Mouse (Mus musculus) stomach, embryonic 15.5 days (tissue): ENCODE data around the gene Fxr1. TPM values are rescaled to one million over a fixed set of nuclear protein-coding genes. Genes with fewer than 3 reads are reported as not detected.

Source experiments
- ATAC-seq: fragments of 200-750 bp; cut with Nextera tagmentation; 2 replicates; pipeline ENCODE4 v1.8.0; 2017; ENCODE audit warnings: low read depth, moderate number of reproducible peaks, moderate TSS enrichment; ENCODE audit not compliant: insufficient read depth, low FRiP score
- H3K27ac ChIP-seq: fragments of 300-500 bp; sonication (generic); 2 replicates; pipeline ENCODE4 v1.5.1; 2015; ENCODE audit warnings: mild to moderate bottlenecking, inconsistent platforms
- H3K27me3 ChIP-seq: fragments of 300-500 bp; sonication (generic); replicated peaks from 2 replicates; pipeline ENCODE4 v1.6.1; 2015; ENCODE audit warnings: inconsistent platforms
- H3K36me3 ChIP-seq: fragments of 300-500 bp; sonication (generic); 2 replicates; pipeline ENCODE4 v1.6.1; 2015; ENCODE audit warnings: inconsistent platforms
- H3K4me1 ChIP-seq: fragments of 300-500 bp; sonication (generic); 2 replicates; pipeline ENCODE4 v1.6.1; 2015; ENCODE audit warnings: inconsistent platforms
- H3K4me2 ChIP-seq: fragments of 300-500 bp; sonication (generic); 2 replicates; pipeline ENCODE4 v1.6.1; 2015; ENCODE audit warnings: mild to moderate bottlenecking, inconsistent platforms
- H3K4me3 ChIP-seq: fragments of 300-500 bp; sonication (generic); replicated peaks from 2 replicates; pipeline ENCODE4 v1.5.1; 2015; ENCODE audit warnings: inconsistent platforms
- H3K9ac ChIP-seq: fragments of 300-500 bp; sonication (generic); 2 replicates; pipeline ENCODE4 v1.6.1; 2015; ENCODE audit warnings: inconsistent platforms
- H3K9me3 ChIP-seq: fragments of 300-500 bp; sonication (generic); 2 replicates; pipeline ENCODE4 v1.6.1; 2016; ENCODE audit warnings: inconsistent platforms
- WGBS: fragments of 180-500 bp; shearing (Covaris S2); methylation state at CpG from one replicate; pipeline ENCODE4 v1.1.7; 2015; 5-methylcytosine and 5-hydroxymethylcytosine counted together
- polyA plus RNA-seq: library from polyadenylated mRNA; unstranded; fragments of >200 nt; fragmentation: Nextera tagmentation; extraction: Ambion mirVana; gene quantifications from 2 replicates; pipeline ENCODE4 v1.2.1, GENCODE M21; 2015

Fxr1 gene
- polyA plus RNA-seq, 1 experiment from 2014 or later = 46.8 TPM

GRCm38 (mm10) chr3:34072726-34073125 is 53.0 kb downstream of the Fxr1 start:
- Histone ChIP-seq H3K9ac (no peak overlapping the region), H3K4me3 (no peak overlapping the region), H3K9me3 (no peaks in the 10 kb centered on the region), H3K36me3 (peaks cover 8% of the 10 kb centered on the region), H3K27ac (no peak overlapping the region), H3K4me1 (no peaks in the 10 kb centered on the region), H3K4me2 (no peak overlapping the region), H3K27me3 (no peaks in the 10 kb centered on the region)
- ATAC-seq = no peak
- WGBS = 87% methylated on average over 6 of the region's 6 CpGs

- Histone ChIP-seq H3K27ac (no peak overlapping the region), H3K36me3 (peaks cover 9% of the 10 kb centered on the region; the same call in 1 of the 2 replicates), H3K4me2 (no peak overlapping the region), H3K9ac (no peak overlapping the region), H3K9me3 (no peaks in the 10 kb centered on the region), H3K4me1 (peaks cover 4% of the 10 kb centered on the region; the same call in 1 of the 2 replicates), H3K27me3 (no peaks in the 10 kb centered on the region), H3K4me3 (no peak overlapping the region)
- no peak for ATAC-seq
- WGBS = 68% methylated on average over 6 of the region's 6 CpGs
These were observed 56.5 kb downstream of the Fxr1 start for GRCm38 (mm10) chr3:34076058-34076759.

- Histone ChIP-seq H3K9me3 (no peaks in the 10 kb centered on the region), H3K27me3 (no peaks in the 10 kb centered on the region), H3K27ac (peak within 1 kb of the TSS; percentile 41), H3K4me2 (peak within 1 kb of the TSS; percentile 61), H3K4me3 (peak within 1 kb of the TSS; percentile 66), H3K9ac (peak within 1 kb of the TSS; percentile 35), H3K4me1 (peaks cover 4% of the 10 kb centered on the region; the same call in 1 of the 2 replicates), H3K36me3 (peaks cover 3% of the 10 kb centered on the region; the same call in 1 of the 2 replicates)
- ATAC-seq = peak; percentile 91
- WGBS = under 1% methylated on average over 50 of the region's 50 CpGs
These were observed 61.3 kb downstream of the Fxr1 start, which contains the start of gene Dnajc19 for GRCm38 (mm10) chr3:34080900-34081662. Gene Dnajc19, minus strand, starts transcription at chr3:34081321.

- H3K4me1 ChIP-seq = peaks cover 4% of the 10 kb centered on the region; the same call in 1 of the 2 replicates
- 83% methylated on average over 3 of the region's 3 CpGs for WGBS
- 0 out of 2 replicates have a peak, but pooled peaks cover 3% of the 10 kb centered on the region for H3K36me3 ChIP-seq
- no peaks in the 10 kb centered on the region for H3K27me3 ChIP-seq
- no peak overlapping the region for H3K27ac ChIP-seq
- no peaks in the 10 kb centered on the region for H3K9me3 ChIP-seq
- no peak overlapping the region for H3K9ac ChIP-seq
- no peak for ATAC-seq
- peak overlapping the region; percentile 61 for H3K4me2 ChIP-seq
- peak overlapping the region; percentile 66; the same call in 1 of the 2 replicates for H3K4me3 ChIP-seq
These were observed 62.2 kb downstream of the Fxr1 start for GRCm38 (mm10) chr3:34081929-34082328.

- no peaks in the 10 kb centered on the region for H3K27me3 ChIP-seq
- no peak overlapping the region for H3K4me2 ChIP-seq
- no peak overlapping the region for H3K4me3 ChIP-seq
- no peak for ATAC-seq
- no peaks in the 10 kb centered on the region for H3K36me3 ChIP-seq
- WGBS = 70% methylated on average over 5 of the region's 5 CpGs
- H3K27ac ChIP-seq = no peak overlapping the region
- H3K9me3 ChIP-seq = no peaks in the 10 kb centered on the region
- H3K4me1 ChIP-seq = peaks cover 4% of the 10 kb centered on the region; the same call in 1 of the 2 replicates
- H3K9ac ChIP-seq = no peak overlapping the region
These were observed 63.9 kb downstream of the Fxr1 start for GRCm38 (mm10) chr3:34083655-34084054.

GRCm38 (mm10) chr3:34102891-34103290 is 83.1 kb downstream of the Fxr1 start:
- 0 out of 2 replicates have a peak, but pooled peaks cover 4% of the 10 kb centered on the region for H3K27me3 ChIP-seq
- ATAC-seq = no peak
- no peak overlapping the region for H3K4me2 ChIP-seq
- H3K9ac ChIP-seq = no peak overlapping the region
- no peaks in the 10 kb centered on the region for H3K36me3 ChIP-seq
- H3K9me3 ChIP-seq = no peaks in the 10 kb centered on the region
- no peaks in the 10 kb centered on the region for H3K4me1 ChIP-seq
- no peak overlapping the region for H3K27ac ChIP-seq
- no peak overlapping the region for H3K4me3 ChIP-seq
- 72% methylated on average over 2 of the region's 2 CpGs for WGBS

- Histone ChIP-seq H3K4me3 (no peak overlapping the region), H3K4me1 (no peaks in the 10 kb centered on the region), H3K9ac (no peak overlapping the region), H3K4me2 (no peak overlapping the region), H3K36me3 (no peaks in the 10 kb centered on the region), H3K27me3 (0 out of 2 replicates have a peak, but pooled peaks cover 4% of the 10 kb centered on the region), H3K27ac (no peak overlapping the region), H3K9me3 (no peaks in the 10 kb centered on the region)
- no peak for ATAC-seq
- 56% methylated on average over 7 of the region's 7 CpGs for WGBS
These were observed 84.3 kb downstream of the Fxr1 start for GRCm38 (mm10) chr3:34103902-34104672.

GRCm38 (mm10) chr3:34106421-34106820 is 86.7 kb downstream of the Fxr1 start:
- ATAC-seq = no peak
- no peaks in the 10 kb centered on the region for H3K36me3 ChIP-seq

GRCm38 (mm10) chr3:34107631-34108030 is 87.9 kb downstream of the Fxr1 start:
- Histone ChIP-seq H3K4me2 (no peak overlapping the region), H3K27ac (no peak overlapping the region), H3K9ac (no peak overlapping the region), H3K4me1 (no peaks in the 10 kb centered on the region), H3K36me3 (no peaks in the 10 kb centered on the region), H3K9me3 (no peaks in the 10 kb centered on the region), H3K4me3 (no peak overlapping the region), H3K27me3 (0 out of 2 replicates have a peak, but pooled peaks cover 4% of the 10 kb centered on the region)
- ATAC-seq = no peak
- WGBS = 72% methylated on average over 3 of the region's 3 CpGs

More at GRCm38 (mm10) chr3:34106421-34106820, 86.7 kb downstream of the Fxr1 start:
- no peak overlapping the region for H3K4me2 ChIP-seq
- H3K9me3 ChIP-seq = no peaks in the 10 kb centered on the region
- H3K4me3 ChIP-seq = no peak overlapping the region
- H3K4me1 ChIP-seq = no peaks in the 10 kb centered on the region
- no peak overlapping the region for H3K9ac ChIP-seq
- 0 out of 2 replicates have a peak, but pooled peaks cover 4% of the 10 kb centered on the region for H3K27me3 ChIP-seq
- WGBS = 12% methylated on average over 9 of the region's 9 CpGs
- no peak overlapping the region for H3K27ac ChIP-seq

GRCm38 (mm10) chr3:34111941-34112685 is 92.4 kb downstream of the Fxr1 start:
- ATAC-seq = no peak
- 60% methylated on average over 11 of the region's 11 CpGs for WGBS
- Histone ChIP-seq H3K4me1 (no peaks in the 10 kb centered on the region), H3K27ac (no peak overlapping the region), H3K4me3 (no peak overlapping the region), H3K9me3 (no peaks in the 10 kb centered on the region), H3K4me2 (no peak overlapping the region), H3K27me3 (no peaks in the 10 kb centered on the region), H3K36me3 (no peaks in the 10 kb centered on the region), H3K9ac (no peak overlapping the region)

GRCm38 (mm10) chr3:34115806-34116205 is 96.1 kb downstream of the Fxr1 start:
- Histone ChIP-seq H3K9ac (no peak overlapping the region), H3K4me3 (no peak overlapping the region), H3K9me3 (no peaks in the 10 kb centered on the region), H3K4me2 (no peak overlapping the region), H3K27ac (no peak overlapping the region), H3K36me3 (no peaks in the 10 kb centered on the region), H3K27me3 (no peaks in the 10 kb centered on the region), H3K4me1 (no peaks in the 10 kb centered on the region)
- WGBS = 52% methylated on average over 6 of the region's 6 CpGs
- no peak for ATAC-seq
